Mouse (Mus musculus): Measurements from ENCODE around the gene Uqcc1.

DNA sequence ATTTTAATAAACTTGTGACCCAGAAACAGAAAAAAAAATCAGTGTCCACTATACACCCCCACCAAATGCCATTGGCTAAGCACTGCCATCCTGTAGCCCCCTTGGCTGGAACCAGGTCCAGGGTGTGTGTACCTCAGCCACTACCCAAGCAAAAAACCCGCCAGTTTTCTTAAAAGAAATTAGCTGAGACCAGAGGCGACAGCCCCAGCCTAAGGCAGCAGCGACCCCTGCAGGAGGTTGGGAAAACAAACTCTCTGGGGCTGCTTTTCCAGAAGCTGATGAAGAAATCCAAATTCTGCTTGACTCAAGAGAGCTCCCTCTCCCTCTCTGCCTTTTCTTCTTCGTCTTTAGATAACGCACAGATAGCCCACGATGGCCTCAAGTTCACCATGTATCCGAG, 16.0 kb upstream of the Uqcc1 start:
- TF ChIP-seq POLR2A (IDR thresholded peaks at IDR 0.05; ENCODE audit: insufficient read depth, low read depth, low read length) (no peak), CTCF (IDR thresholded peaks at IDR 0.05; ENCODE audit: insufficient read depth, low read depth, low read length) (peak; percentile 63)
